Mouse (Mus musculus) myocyte (in vitro differentiated cells): ENCODE results near the gene Ap5m1. TPM values are rescaled to one million over a fixed set of nuclear protein-coding genes. Genes with fewer than 3 reads are reported as not detected.

ENCODE experiments used
- H3K27me3 ChIP-seq: one replicate; pipeline ENCODE4 v1.6.1; 2011; ENCODE audit not compliant: control insufficient read depth, insufficient read depth, insufficient read length
- H3K36me3 ChIP-seq: one replicate; pipeline ENCODE4 v1.6.1; 2011; ENCODE audit not compliant: control insufficient read depth, insufficient read depth
- H3K4me2 ChIP-seq: one replicate; pipeline ENCODE4 v1.6.1; 2011; ENCODE audit warnings: low read depth, control low read depth
- H3K4me3 ChIP-seq: one replicate; pipeline ENCODE4 v1.5.1; 2011; ENCODE audit warnings: mild to moderate bottlenecking, control low read depth, moderate library complexity
- H3K79me2 ChIP-seq: one replicate; pipeline ENCODE4 v1.6.1; 2011; ENCODE audit not compliant: control insufficient read depth, insufficient read depth
- H3ac ChIP-seq: one replicate; pipeline ENCODE4 v1.6.1; 2011; ENCODE audit not compliant: control insufficient read depth, insufficient read length
- CEBPB ChIP-seq: IDR thresholded peaks from 2 replicates; pipeline ENCODE4 v1.6.1; 2011; ENCODE audit warnings: mild to moderate bottlenecking, moderate library complexity; ENCODE audit not compliant: poor library complexity, insufficient read depth, severe bottlenecking
- E2F4 ChIP-seq: IDR thresholded peaks from one replicate; pipeline ENCODE4 v1.6.1; 2011; ENCODE audit warnings: mild to moderate bottlenecking, control low read depth, moderate library complexity; ENCODE audit not compliant: insufficient read depth
- MAX ChIP-seq: IDR thresholded peaks from one replicate; pipeline ENCODE4 v1.6.1; 2011; ENCODE audit warnings: low read depth, mild to moderate bottlenecking, control low read depth
- MYOD1 ChIP-seq, 3 experiments: IDR thresholded peaks; one replicate each; pipeline ENCODE4 v1.6.1; 2011; ENCODE audit warnings: control low read depth in 2 of 3, low read depth in 2 of 3, mild to moderate bottlenecking in 2 of 3, moderate library complexity in 1 of 3; ENCODE audit not compliant: insufficient read length in 2 of 3, control insufficient read depth in 1 of 3
- MYOG ChIP-seq, 3 experiments: IDR thresholded peaks; one replicate each; pipeline ENCODE4 v1.6.1; 2011; ENCODE audit warnings: control low read depth in 2 of 3, low read depth in 2 of 3, mild to moderate bottlenecking in 2 of 3; ENCODE audit not compliant: insufficient read length in 2 of 3, control insufficient read depth in 1 of 3, insufficient read depth in 1 of 3
- POLR2A ChIP-seq: IDR thresholded peaks from one replicate; pipeline ENCODE4 v1.6.1; 2011; ENCODE audit warnings: low read depth, mild to moderate bottlenecking, control low read depth, moderate library complexity; ENCODE audit not compliant: insufficient read length
- POLR2AphosphoS2 ChIP-seq: IDR thresholded peaks from one replicate; pipeline ENCODE4 v1.6.1; 2011; ENCODE audit warnings: low read depth, control low read depth; ENCODE audit not compliant: insufficient read length
- REST ChIP-seq: IDR thresholded peaks from one replicate; pipeline ENCODE4 v1.6.1; 2011; ENCODE audit warnings: mild to moderate bottlenecking, control low read depth, moderate library complexity; ENCODE audit not compliant: insufficient read depth, insufficient read length
- SRF ChIP-seq: IDR thresholded peaks from one replicate; pipeline ENCODE4 v1.6.1; 2011; ENCODE audit warnings: low read depth; ENCODE audit not compliant: control insufficient read depth, insufficient read length
- TCF12 ChIP-seq: IDR thresholded peaks from one replicate; pipeline ENCODE4 v1.6.1; 2011; ENCODE audit warnings: mild to moderate bottlenecking, control low read depth; ENCODE audit not compliant: poor library complexity, insufficient read depth, severe bottlenecking
- TCF3 ChIP-seq: IDR thresholded peaks from one replicate; pipeline ENCODE4 v1.6.1; 2011; ENCODE audit warnings: low read depth, control low read depth; ENCODE audit not compliant: insufficient read length
- USF1 ChIP-seq: IDR thresholded peaks from one replicate; pipeline ENCODE4 v1.6.1; 2011; ENCODE audit warnings: low read depth, mild to moderate bottlenecking, control low read depth, moderate library complexity
- polyA plus RNA-seq: library from polyadenylated mRNA; unstranded; fragments of >200 nt; fragmentation: generic; extraction: Trizol; gene quantifications from one replicate; pipeline ENCODE4 v1.2.1, GENCODE M21; 2012; ENCODE audit warnings: missing spikeins

Ap5m1 gene
- polyA plus RNA-seq, 1 experiment, result 4.0 TPM

DNA sequence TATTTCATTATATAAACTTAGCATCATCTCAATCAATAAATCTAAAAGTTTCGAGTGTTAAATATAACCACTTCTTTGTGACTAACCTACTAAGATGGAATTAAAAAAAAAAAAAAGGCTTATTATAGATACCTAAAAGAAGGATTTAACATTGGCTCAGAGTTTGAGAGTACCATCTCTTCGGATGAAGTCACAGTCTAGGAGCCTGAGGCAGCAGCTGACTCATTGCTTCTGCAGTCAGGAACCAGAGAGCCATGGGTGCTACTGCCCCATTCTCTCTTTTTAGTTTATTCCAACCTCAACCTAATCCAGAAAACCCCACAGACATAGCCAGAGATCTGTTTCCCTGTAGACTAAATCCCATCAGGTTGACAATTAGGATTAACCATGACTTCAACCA is 6.9 kb downstream of the Ap5m1 start:
- Histone ChIP-seq H3K4me2 (no peak overlapping the region), H3K4me3 (no peak overlapping the region), H3K27me3 (no peaks in the 10 kb centered on the region), H3ac (no peak overlapping the region), H3K36me3 (no peaks in the 10 kb centered on the region), H3K79me2 (peaks cover 20% of the 10 kb centered on the region)
- no peak for TF ChIP-seq USF1
- TF ChIP-seq SRF, result no peak
- no peak for TF ChIP-seq POLR2A
- no peak for TF ChIP-seq CEBPB
- TF ChIP-seq TCF12, result no peak
- TF ChIP-seq MAX, result no peak
- no peak for TF ChIP-seq E2F4
- no peak for TF ChIP-seq REST
- TF ChIP-seq MYOG (IDR thresholded peaks at IDR 0.05; ENCODE audit: control insufficient read depth in 1 of 3, insufficient read depth in 1 of 3, insufficient read length in 2 of 3, low read depth in 2 of 3), result no peak
- no peak for TF ChIP-seq MYOD1 (IDR thresholded peaks at IDR 0.05; ENCODE audit: control insufficient read depth in 1 of 3, insufficient read length in 2 of 3, low read depth in 2 of 3)
- TF ChIP-seq TCF3, result no peak
- no peak for TF ChIP-seq POLR2AphosphoS2

DNA sequence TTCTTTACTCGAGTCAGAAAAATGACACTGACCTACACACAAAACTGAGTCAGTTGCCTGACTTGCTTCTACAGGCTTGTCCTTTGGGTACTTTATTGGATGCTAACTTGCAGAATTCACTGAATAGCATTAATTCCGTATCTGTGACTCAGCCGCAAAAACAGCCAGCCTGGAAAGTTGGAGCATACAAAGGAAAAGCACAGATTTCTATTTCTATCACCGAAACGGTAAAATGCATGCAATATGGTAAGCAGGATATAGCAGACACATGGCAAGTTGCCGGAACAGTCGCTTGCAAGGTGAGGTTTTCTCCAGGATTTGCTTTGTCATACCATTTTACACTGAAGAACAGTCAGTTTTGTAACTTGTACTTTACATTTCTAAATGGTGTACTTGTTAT is 8.0 kb downstream of the Ap5m1 start:
- Histone ChIP-seq H3ac (no peak overlapping the region), H3K36me3 (no peaks in the 10 kb centered on the region), H3K27me3 (no peaks in the 10 kb centered on the region), H3K4me2 (peak overlapping the region; percentile 39), H3K4me3 (no peak overlapping the region), H3K79me2 (peaks cover 10% of the 10 kb centered on the region)
- TF ChIP-seq MAX (no peak), POLR2A (no peak)

DNA sequence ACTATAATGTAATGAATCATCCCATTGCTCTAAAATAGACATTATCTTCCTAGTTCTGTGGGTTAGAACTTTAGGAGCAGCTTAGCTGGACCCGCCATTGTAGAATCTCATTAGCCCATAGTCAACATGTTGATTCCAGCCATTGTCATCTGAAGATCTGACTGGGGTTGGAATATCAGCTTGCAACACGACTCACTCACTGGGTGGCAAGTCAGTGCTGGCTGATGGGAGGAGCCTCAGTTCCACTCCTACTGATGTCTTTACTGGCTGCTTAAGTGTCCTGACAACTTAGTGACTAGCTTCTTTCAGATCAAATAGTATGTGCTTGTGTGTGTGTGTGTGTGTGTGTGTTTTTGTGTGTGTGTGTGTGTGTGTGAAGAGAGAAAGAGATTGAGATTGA is 8.5 kb downstream of the Ap5m1 start:
- Histone ChIP-seq H3K36me3 (no peaks in the 10 kb centered on the region), H3K79me2 (peaks cover 9% of the 10 kb centered on the region), H3K4me2 (peak overlapping the region; percentile 39), H3ac (no peak overlapping the region), H3K4me3 (no peak overlapping the region), H3K27me3 (no peaks in the 10 kb centered on the region)
- TF ChIP-seq USF1, result no peak
- no peak for TF ChIP-seq POLR2AphosphoS2
- TF ChIP-seq SRF, result no peak

DNA sequence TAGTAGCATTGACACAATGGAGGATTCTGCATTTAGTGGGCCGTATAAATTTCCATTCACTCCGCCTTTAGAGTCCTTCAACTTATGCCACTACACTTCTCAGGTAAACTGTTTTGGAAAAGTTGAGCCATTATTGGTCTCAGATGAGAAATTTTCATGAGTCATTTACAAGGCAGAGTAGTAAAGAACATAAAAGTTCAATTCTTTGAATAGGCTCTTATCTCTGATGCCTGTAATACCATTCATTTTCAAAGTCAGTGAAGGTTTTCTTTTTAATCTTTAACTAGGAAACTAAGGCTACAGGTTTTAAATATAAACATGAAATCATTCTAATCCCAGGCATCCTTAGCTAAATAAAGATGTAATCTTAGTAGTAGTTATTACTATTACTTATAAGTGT is 12.9 kb downstream of the Ap5m1 start:
- Histone ChIP-seq H3K27me3 (no peaks in the 10 kb centered on the region), H3K36me3 (peaks cover 3% of the 10 kb centered on the region), H3K79me2 (no peaks in the 10 kb centered on the region), H3K4me3 (no peak overlapping the region), H3K4me2 (no peak overlapping the region), H3ac (no peak overlapping the region)
- no peak for TF ChIP-seq MAX
- TF ChIP-seq POLR2A, result no peak
- no peak for TF ChIP-seq TCF12
- TF ChIP-seq USF1, result no peak
- TF ChIP-seq TCF3, result no peak
- no peak for TF ChIP-seq SRF
- no peak for TF ChIP-seq MYOD1 (IDR thresholded peaks at IDR 0.05; ENCODE audit: control insufficient read depth in 1 of 3, insufficient read length in 2 of 3, low read depth in 2 of 3)
- TF ChIP-seq E2F4, result no peak
- no peak for TF ChIP-seq MYOG (IDR thresholded peaks at IDR 0.05; ENCODE audit: control insufficient read depth in 1 of 3, insufficient read depth in 1 of 3, insufficient read length in 2 of 3, low read depth in 2 of 3)

DNA sequence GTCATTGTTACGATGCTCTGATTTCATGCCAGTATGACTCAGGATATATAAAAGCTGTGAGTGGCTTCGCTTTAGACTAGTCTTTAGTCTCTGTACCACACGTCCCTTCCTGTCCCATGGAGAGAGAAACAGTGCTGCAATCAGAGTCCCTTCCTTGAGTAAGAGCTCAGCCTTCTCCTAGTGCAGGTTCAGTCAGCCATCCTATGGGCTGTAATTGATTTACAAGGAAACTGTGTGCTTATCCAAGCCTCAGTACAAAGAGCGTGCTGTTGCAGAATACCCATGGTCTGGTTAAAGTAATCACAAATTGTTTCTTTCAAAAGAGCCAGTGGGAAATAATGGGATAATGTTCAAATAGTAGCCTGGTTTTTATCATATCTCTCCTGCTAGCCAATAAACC is 20.6 kb downstream of the Ap5m1 start:
- Histone ChIP-seq H3K4me2 (no peak overlapping the region), H3K79me2 (no peaks in the 10 kb centered on the region), H3K4me3 (no peak overlapping the region), H3K36me3 (peaks cover 7% of the 10 kb centered on the region), H3K27me3 (no peaks in the 10 kb centered on the region), H3ac (no peak overlapping the region)
- TF ChIP-seq MYOG (IDR thresholded peaks at IDR 0.05; ENCODE audit: control insufficient read depth in 1 of 3, insufficient read depth in 1 of 3, insufficient read length in 2 of 3, low read depth in 2 of 3), result no peak
- no peak for TF ChIP-seq MYOD1 (IDR thresholded peaks at IDR 0.05; ENCODE audit: control insufficient read depth in 1 of 3, insufficient read length in 2 of 3, low read depth in 2 of 3)
- TF ChIP-seq CEBPB, result no peak
- TF ChIP-seq MAX, result no peak
- no peak for TF ChIP-seq REST
- no peak for TF ChIP-seq E2F4
- no peak for TF ChIP-seq SRF
- no peak for TF ChIP-seq TCF12
- TF ChIP-seq USF1, result no peak
- no peak for TF ChIP-seq POLR2AphosphoS2
- no peak for TF ChIP-seq TCF3
- no peak for TF ChIP-seq POLR2A
